Mouse (Mus musculus) frontal cortex, adult (tissue): ENCODE results near the gene Hoxb1.

Experiments used
- ATAC-seq: cut with Nextera tagmentation; 2 replicates; pipeline ENCODE4 v1.9.2; 2017; ENCODE audit warnings: mild to moderate bottlenecking, moderate library complexity, mixed read lengths; ENCODE audit not compliant: low TSS enrichment

Hoxb1 gene

GRCm38 (mm10) chr11:96334002-96334364, 31.6 kb upstream of the Hoxb1 start:
- ATAC-seq, result no peak

GRCm38 (mm10) chr11:96334998-96335397, 30.6 kb upstream of the Hoxb1 start:
- ATAC-seq, result no peak

- no peak for ATAC-seq
Observed at GRCm38 (mm10) chr11:96336597-96336996, 29.0 kb upstream of the Hoxb1 start.

GRCm38 (mm10) chr11:96337026-96337425, 28.5 kb upstream of the Hoxb1 start:
- no peak for ATAC-seq

- ATAC-seq, result no peak
Observed at GRCm38 (mm10) chr11:96338957-96339855, 26.3 kb upstream of the Hoxb1 start.

- ATAC-seq, result no peak
Observed at GRCm38 (mm10) chr11:96340698-96341365, 24.7 kb upstream of the Hoxb1 start.

- ATAC-seq, result no peak
Observed at GRCm38 (mm10) chr11:96341701-96342575, 23.6 kb upstream of the Hoxb1 start.

- no peak for ATAC-seq
Observed at GRCm38 (mm10) chr11:96342576-96342930, 23.0 kb upstream of the Hoxb1 start.

- ATAC-seq, result no peak
Observed at GRCm38 (mm10) chr11:96343206-96343745, 22.3 kb upstream of the Hoxb1 start.

- no peak for ATAC-seq
Observed at GRCm38 (mm10) chr11:96344061-96344877, 21.3 kb upstream of the Hoxb1 start.

- no peak for ATAC-seq
Observed at GRCm38 (mm10) chr11:96344878-96345159, 20.7 kb upstream of the Hoxb1 start.

GRCm38 (mm10) chr11:96345220-96345892, 20.2 kb upstream of the Hoxb1 start:
- ATAC-seq, result no peak

- no peak for ATAC-seq
Observed at GRCm38 (mm10) chr11:96345893-96346806, 19.4 kb upstream of the Hoxb1 start.

- no peak for ATAC-seq
Observed at GRCm38 (mm10) chr11:96346916-96347520, 18.5 kb upstream of the Hoxb1 start.

GRCm38 (mm10) chr11:96347717-96348116, 17.8 kb upstream of the Hoxb1 start:
- ATAC-seq, result no peak

- ATAC-seq, result no peak
Observed at GRCm38 (mm10) chr11:96348141-96348928, 17.2 kb upstream of the Hoxb1 start.

- ATAC-seq, result no peak
Observed at GRCm38 (mm10) chr11:96348988-96349387, 16.6 kb upstream of the Hoxb1 start.
